Mouse (Mus musculus): ENCODE measurements around the gene Arhgap23. TPM values are rescaled to one million over a fixed set of nuclear protein-coding genes. Genes with fewer than 3 reads are reported as not detected.

The Arhgap23 gene
- polyA plus RNA-seq, 1 experiment from 2014 or later: 4.0 TPM

GRCm38 (mm10) chr11:97412117-97412516, 3.2 kb upstream of the Arhgap23 start:
- DNase-seq (ENCODE audit: low spot score): no peak
- no peaks in the 10 kb centered on the region for H3K36me3 ChIP-seq
- no peaks in the 10 kb centered on the region for H3K9me3 ChIP-seq
- 13% methylated on average over 3 of the region's 3 CpGs for WGBS
- H3K27me3 ChIP-seq (ENCODE audit: insufficient read depth, poor library complexity, severe bottlenecking): peaks cover 60% of the 10 kb centered on the region
- 0 out of 2 replicates have a peak overlapping the region, but pooled peaks have one; percentile 11 for H3K4me3 ChIP-seq
- peaks cover 45% of the 10 kb centered on the region for H3K4me1 ChIP-seq (replicated peaks)
- H3K27ac ChIP-seq: peak overlapping the region; percentile 50; the same call in 1 of the 2 replicates

GRCm38 (mm10) chr11:97412808-97413347, 2.5 kb upstream of the Arhgap23 start:
- DNase-seq (ENCODE audit: low spot score): no peak
- WGBS: 37% methylated on average over 10 of the region's 10 CpGs
- H3K27me3 ChIP-seq (ENCODE audit: insufficient read depth, poor library complexity, severe bottlenecking): peaks cover 59% of the 10 kb centered on the region
- H3K27ac ChIP-seq: peak overlapping the region; percentile 50
- H3K4me1 ChIP-seq (replicated peaks): peaks cover 50% of the 10 kb centered on the region
- H3K4me3 ChIP-seq: no peak overlapping the region
- no peaks in the 10 kb centered on the region for H3K36me3 ChIP-seq
- no peaks in the 10 kb centered on the region for H3K9me3 ChIP-seq

- peak overlapping the region; percentile 78 for H3K4me3 ChIP-seq
- H3K27ac ChIP-seq: peak overlapping the region; percentile 88
- H3K4me1 ChIP-seq (replicated peaks): peaks cover 59% of the 10 kb centered on the region
- DNase-seq (ENCODE audit: low spot score): peak; percentile 59
- WGBS: 2% methylated on average over 49 of the region's 49 CpGs
- peaks cover 53% of the 10 kb centered on the region for H3K27me3 ChIP-seq (ENCODE audit: insufficient read depth, poor library complexity, severe bottlenecking)
- no peaks in the 10 kb centered on the region for H3K9me3 ChIP-seq
- H3K36me3 ChIP-seq: no peaks in the 10 kb centered on the region
Measured at GRCm38 (mm10) chr11:97415712-97416636, 641 bp downstream of the Arhgap23 start.

- no peak for DNase-seq (ENCODE audit: low spot score)
- no peak overlapping the region for H3K27ac ChIP-seq
- no peaks in the 10 kb centered on the region for H3K36me3 ChIP-seq
- H3K27me3 ChIP-seq (ENCODE audit: insufficient read depth, poor library complexity, severe bottlenecking): peaks cover 49% of the 10 kb centered on the region
- H3K4me3 ChIP-seq: peak overlapping the region; percentile 78
- 6% methylated on average over 5 of the region's 5 CpGs for WGBS
- no peaks in the 10 kb centered on the region for H3K9me3 ChIP-seq
- H3K4me1 ChIP-seq (replicated peaks): peaks cover 56% of the 10 kb centered on the region
Measured at GRCm38 (mm10) chr11:97416637-97417035, 1.3 kb downstream of the Arhgap23 start.

- Histone ChIP-seq H3K4me1 (replicated peaks) (peaks cover 63% of the 10 kb centered on the region), H3K27me3 (ENCODE audit: insufficient read depth, poor library complexity, severe bottlenecking) (peaks cover 35% of the 10 kb centered on the region), H3K9me3 (no peaks in the 10 kb centered on the region), H3K4me3 (no peak overlapping the region), H3K27ac (no peak overlapping the region), H3K36me3 (no peaks in the 10 kb centered on the region)
- 68% methylated on average over 14 of the region's 14 CpGs for WGBS
- DNase-seq (ENCODE audit: low spot score): no peak
Measured at GRCm38 (mm10) chr11:97418834-97419539, 3.7 kb downstream of the Arhgap23 start.

GRCm38 (mm10) chr11:97419540-97419900, 4.2 kb downstream of the Arhgap23 start:
- no peaks in the 10 kb centered on the region for H3K36me3 ChIP-seq
- WGBS: 79% methylated on average over 5 of the region's 5 CpGs
- no peaks in the 10 kb centered on the region for H3K9me3 ChIP-seq
- no peak for DNase-seq (ENCODE audit: low spot score)
- H3K27me3 ChIP-seq (ENCODE audit: insufficient read depth, poor library complexity, severe bottlenecking): peaks cover 29% of the 10 kb centered on the region
- H3K4me3 ChIP-seq: no peak overlapping the region
- peaks cover 68% of the 10 kb centered on the region for H3K4me1 ChIP-seq (replicated peaks)
- H3K27ac ChIP-seq: no peak overlapping the region

GRCm38 (mm10) chr11:97422507-97422906, 7.2 kb downstream of the Arhgap23 start:
- Histone ChIP-seq H3K27me3 (ENCODE audit: insufficient read depth, poor library complexity, severe bottlenecking) (peaks cover 10% of the 10 kb centered on the region; the same call in 1 of the 2 replicates), H3K9me3 (no peaks in the 10 kb centered on the region), H3K4me3 (no peak overlapping the region), H3K4me1 (replicated peaks) (peaks cover 48% of the 10 kb centered on the region), H3K36me3 (no peaks in the 10 kb centered on the region), H3K27ac (peak overlapping the region; percentile 79)
- no peak for DNase-seq (ENCODE audit: low spot score)
- 41% methylated on average over 4 of the region's 4 CpGs for WGBS

GRCm38 (mm10) chr11:97424092-97424692, 8.9 kb downstream of the Arhgap23 start:
- Histone ChIP-seq H3K27ac (peak overlapping the region; percentile 17), H3K9me3 (no peaks in the 10 kb centered on the region), H3K27me3 (ENCODE audit: insufficient read depth, poor library complexity, severe bottlenecking) (peaks cover 15% of the 10 kb centered on the region; the same call in 1 of the 2 replicates), H3K4me1 (replicated peaks) (peaks cover 53% of the 10 kb centered on the region), H3K4me3 (no peak overlapping the region), H3K36me3 (no peaks in the 10 kb centered on the region)
- 57% methylated on average over 5 of the region's 5 CpGs for WGBS
- no peak for DNase-seq (ENCODE audit: low spot score)

- Histone ChIP-seq H3K36me3 (no peaks in the 10 kb centered on the region), H3K9me3 (no peaks in the 10 kb centered on the region), H3K27ac (no peak overlapping the region), H3K27me3 (ENCODE audit: insufficient read depth, poor library complexity, severe bottlenecking) (peaks cover 19% of the 10 kb centered on the region; the same call in 1 of the 2 replicates), H3K4me1 (replicated peaks) (peaks cover 52% of the 10 kb centered on the region), H3K4me3 (no peak overlapping the region)
- no peak for DNase-seq (ENCODE audit: low spot score)
- WGBS: 64% methylated on average over 3 of the region's 3 CpGs
Measured at GRCm38 (mm10) chr11:97424802-97425201, 9.5 kb downstream of the Arhgap23 start.

- H3K27me3 ChIP-seq (ENCODE audit: insufficient read depth, poor library complexity, severe bottlenecking): peaks cover 19% of the 10 kb centered on the region
- 1% methylated on average over 32 of the region's 32 CpGs for WGBS
- H3K27ac ChIP-seq: peak overlapping the region; percentile 72
- DNase-seq (ENCODE audit: low spot score): peak; percentile 82
- H3K4me1 ChIP-seq (replicated peaks): peaks cover 46% of the 10 kb centered on the region
- H3K36me3 ChIP-seq: no peaks in the 10 kb centered on the region
- peak overlapping the region; percentile 50 for H3K4me3 ChIP-seq
- H3K9me3 ChIP-seq: no peaks in the 10 kb centered on the region
Measured at GRCm38 (mm10) chr11:97427794-97428725, 12.7 kb downstream of the Arhgap23 start.

GRCm38 (mm10) chr11:97428726-97429077, 13.4 kb downstream of the Arhgap23 start:
- H3K27ac ChIP-seq: peak overlapping the region; percentile 72
- no peaks in the 10 kb centered on the region for H3K36me3 ChIP-seq
- 64% methylated on average over 4 of the region's 4 CpGs for WGBS
- no peak for DNase-seq (ENCODE audit: low spot score)
- H3K4me3 ChIP-seq: peak overlapping the region; percentile 50
- H3K9me3 ChIP-seq: no peaks in the 10 kb centered on the region
- H3K4me1 ChIP-seq (replicated peaks): peaks cover 40% of the 10 kb centered on the region
- H3K27me3 ChIP-seq (ENCODE audit: insufficient read depth, poor library complexity, severe bottlenecking): peaks cover 19% of the 10 kb centered on the region

GRCm38 (mm10) chr11:97429615-97430014, 14.3 kb downstream of the Arhgap23 start:
- no peaks in the 10 kb centered on the region for H3K36me3 ChIP-seq
- peaks cover 33% of the 10 kb centered on the region for H3K4me1 ChIP-seq (replicated peaks)
- no peaks in the 10 kb centered on the region for H3K9me3 ChIP-seq
- H3K27me3 ChIP-seq (ENCODE audit: insufficient read depth, poor library complexity, severe bottlenecking): peaks cover 19% of the 10 kb centered on the region
- no peak overlapping the region for H3K27ac ChIP-seq
- 86% methylated on average over 8 of the region's 8 CpGs for WGBS
- no peak for DNase-seq (ENCODE audit: low spot score)
- H3K4me3 ChIP-seq: no peak overlapping the region
